In genomic region chr2:4900624-4901023, GRCm38 (mm10) we compare ENCODE assay signal across 25 mouse cellular contexts. TPM values are rescaled to one million over a fixed set of nuclear protein-coding genes. Genes with fewer than 3 reads are reported as not detected.
A peak's percentile ranks its signal among the peaks of the same experiment; 100 is the strongest.
DNase-seq lines count a peak whose midpoint lies in the region; ATAC-seq and TF ChIP-seq lines count a peak whose summit lies in the region.
"Had no signal": no experiment of that assay in that cellular context is flagged by ENCODE, and none has a peak within 500 bp of the region (broad histone marks: within the 10 kb centered on the region; RNA-seq: fewer than 3 reads in every experiment).

No protein-coding gene starts in this region.

- peak; percentile 70 for ATAC-seq in liver, postnatal 0 days
- ATAC-seq in liver, embryonic 12.5 days, result no peak
- ATAC-seq: forebrain, embryonic 14.5 days had no signal

- H3K27me3 ChIP-seq in liver, adult 2 months (ENCODE audit: control insufficient read depth, insufficient read depth, low read length), result no peaks in the 10 kb centered on the region
- no peaks in the 10 kb centered on the region for H3K27me3 ChIP-seq in liver, postnatal 0 days (ENCODE audit: insufficient read depth, low read length)
- H3K27me3 ChIP-seq in liver, embryonic 12.5 days (replicated peaks), result no peaks in the 10 kb centered on the region
- H3K27me3 ChIP-seq: embryonic facial prominence, embryonic 13.5 days; embryonic facial prominence, embryonic 15.5 days; forebrain, embryonic 12.5 days had no signal

- H3K4me2 ChIP-seq in liver, postnatal 0 days (ENCODE audit: low read depth, low read length), result no peak overlapping the region
- no peak overlapping the region for H3K4me2 ChIP-seq in liver, embryonic 12.5 days
- H3K4me2 ChIP-seq: embryonic facial prominence, embryonic 13.5 days; embryonic facial prominence, embryonic 15.5 days; forebrain, embryonic 12.5 days had no signal

- H3K36me3 ChIP-seq in liver, adult 2 months (ENCODE audit: control insufficient read depth, insufficient read depth, low read length), result peaks cover 23% of the 10 kb centered on the region
- H3K36me3 ChIP-seq in liver, postnatal 0 days (replicated peaks; ENCODE audit: insufficient read depth, low read length), result peaks cover 50% of the 10 kb centered on the region
- peaks cover 89% of the 10 kb centered on the region for H3K36me3 ChIP-seq in liver, embryonic 12.5 days

- H3K27ac ChIP-seq in liver, adult 2 months (replicated peaks; ENCODE audit: insufficient read depth, low read depth, low read length), result 0 out of 2 replicates have a peak overlapping the region, but pooled peaks have one; percentile 38
- peak overlapping the region; percentile 87 for H3K27ac ChIP-seq in liver, postnatal 0 days (ENCODE audit: low read depth)
- no peak overlapping the region for H3K27ac ChIP-seq in liver, embryonic 12.5 days
- H3K27ac ChIP-seq: embryonic facial prominence, embryonic 13.5 days; embryonic facial prominence, embryonic 15.5 days; forebrain, embryonic 10.5 days; forebrain, embryonic 12.5 days had no signal

- no peak overlapping the region for H3K9ac ChIP-seq in liver, adult 2 months (ENCODE audit: low read depth, low read length)
- H3K9ac ChIP-seq in liver, postnatal 0 days (replicated peaks), result no peak overlapping the region
- H3K9ac ChIP-seq in liver, embryonic 12.5 days, result no peak overlapping the region
- H3K9ac ChIP-seq: embryonic facial prominence, embryonic 13.5 days; embryonic facial prominence, embryonic 15.5 days; forebrain, embryonic 12.5 days had no signal

- DNase-seq in kidney, adult 8-10 months, result peak; percentile 38 to 61
- DNase-seq in kidney, adult 18-20 months, result no peak
- peak; percentile 43 to 67 for DNase-seq in kidney, postnatal 25 days
- no peak for DNase-seq in kidney, postnatal 10 days
- DNase-seq in liver, adult 2 months (ENCODE audit: extremely low read depth, low read depth, low spot score), result peak; percentile 80
- no peak for DNase-seq in liver
- DNase-seq in liver, postnatal 0 days, result peak; percentile 71
- DNase-seq: adrenal gland, adult 2 months; adrenal gland, postnatal 10 days; adrenal gland, postnatal 25 days; cerebellum, adult 11 months; cerebellum, adult 18-20 months; cerebellum, adult 8-10 months; cerebellum, adult 9-11 months; cerebellum, postnatal 14 days; cerebellum, postnatal 36 days; embryo, embryonic 11 days had no signal

- no peaks in the 10 kb centered on the region for H3K9me3 ChIP-seq in liver, postnatal 0 days (ENCODE audit: low read length)
- H3K9me3 ChIP-seq in liver, embryonic 12.5 days (replicated peaks), result no peaks in the 10 kb centered on the region
- H3K9me3 ChIP-seq: embryonic facial prominence, embryonic 13.5 days; embryonic facial prominence, embryonic 15.5 days; forebrain, embryonic 10.5 days; forebrain, embryonic 12.5 days had no signal

- no peak for TF ChIP-seq POLR2A in liver, adult 2 months (IDR thresholded peaks at IDR 0.05; ENCODE audit: extremely low read depth, insufficient read depth, low read length)

- H3K79me2 ChIP-seq in liver, adult 2 months (ENCODE audit: control insufficient read depth, insufficient read depth, low read length), result no peaks in the 10 kb centered on the region

- WGBS in liver, adult 2 months, result 36% methylated on average over 6 of the region's 6 CpGs
- 80% methylated on average over 6 of the region's 6 CpGs for WGBS in liver, postnatal 0 days (ENCODE audit: insufficient replicate concordance)
- 91% methylated on average over 6 of the region's 6 CpGs for WGBS in liver, embryonic 12.5 days (ENCODE audit: insufficient replicate concordance)

- TF ChIP-seq EP300 in liver, postnatal 0 days (IDR thresholded peaks at IDR 0.05; ENCODE audit: low read depth), result peak; percentile 69

- H3K4me3 ChIP-seq in liver, adult 2 months (ENCODE audit: insufficient read depth, low read depth, low read length), result no peak overlapping the region
- no peak overlapping the region for H3K4me3 ChIP-seq in liver, postnatal 0 days (ENCODE audit: low read depth, low read length)
- H3K4me3 ChIP-seq in liver, embryonic 12.5 days, result no peak overlapping the region
- H3K4me3 ChIP-seq: embryonic facial prominence, embryonic 13.5 days; embryonic facial prominence, embryonic 15.5 days; erythroblast, embryonic 14.5 days; forebrain, embryonic 10.5 days; forebrain, embryonic 12.5 days had no signal

- no peak for TF ChIP-seq CTCF in liver, adult 2 months (IDR thresholded peaks at IDR 0.05; ENCODE audit: low read depth, low read length)
- TF ChIP-seq CTCF in liver, postnatal 0 days (IDR thresholded peaks at IDR 0.05; ENCODE audit: low read depth), result no peak

- peaks cover 13% of the 10 kb centered on the region for H3K4me1 ChIP-seq in liver, adult 2 months (ENCODE audit: control insufficient read depth, insufficient read depth, low read length)
- no peaks in the 10 kb centered on the region for H3K4me1 ChIP-seq in liver, postnatal 0 days (ENCODE audit: insufficient read depth)
- no peaks in the 10 kb centered on the region for H3K4me1 ChIP-seq in liver, embryonic 12.5 days
- H3K4me1 ChIP-seq: embryonic facial prominence, embryonic 13.5 days; embryonic facial prominence, embryonic 15.5 days; forebrain, embryonic 10.5 days; forebrain, embryonic 12.5 days had no signal

RNA-seq across cellular contexts. Expression of gene Phyh, which starts 18.2 kb away (rescaled TPM):
- total RNA-seq in liver, adult 2 months (2014; rRNA removed), result 1,236 and 1,280 TPM in 2 replicates
- 856 and 1,051 TPM in 2 replicates for polyA plus RNA-seq in liver, adult 2 months (2012; rRNA removed)
- 608 and 753 TPM in 2 replicates for polyA plus RNA-seq in liver, postnatal 0 days (2015; fragmentation: Nextera tagmentation; extraction: Ambion mirVana)
- 38.7 and 39.2 TPM in 2 replicates for polyA plus RNA-seq in liver, embryonic 12.5 days (2016; fragmentation: Nextera tagmentation; extraction: Ambion mirVana)
- total RNA-seq: MEL had no signal

RNA-seq across cellular contexts. Expression of gene Sephs1, which starts 19.3 kb away (rescaled TPM):
- total RNA-seq in liver, adult 2 months (2014; rRNA removed), result 16.2 and 17.2 TPM in 2 replicates
- polyA plus RNA-seq in liver, adult 2 months (2012; rRNA removed), result 12.6 and 13.8 TPM in 2 replicates
- polyA plus RNA-seq in liver, postnatal 0 days (2015; fragmentation: Nextera tagmentation; extraction: Ambion mirVana), result 22.2 and 23.8 TPM in 2 replicates
- 47.6 and 49.2 TPM in 2 replicates for polyA plus RNA-seq in liver, embryonic 12.5 days (2016; fragmentation: Nextera tagmentation; extraction: Ambion mirVana)

Comparison
In these comparisons a context has a peak if more than half of its experiments do, and no peak if none do; other contexts are left out.
1. DNase-seq: peak in kidney, adult 8-10 months (2 of 2), kidney, postnatal 25 days (2 of 2), liver, adult 2 months (single experiment) and liver, postnatal 0 days (single experiment); none in kidney, adult 18-20 months (single experiment), kidney, postnatal 10 days (single experiment) and liver (single experiment).
2. RNA of gene Phyh, which starts 18.2 kb away (polyA plus RNA-seq): 856 to 1,051 TPM in liver, adult 2 months and 608 to 753 TPM in liver, postnatal 0 days; 38.7 to 39.2 TPM in liver, embryonic 12.5 days; every median in the first group is over 10 times any median in the second.